Mouse (Mus musculus) kidney, embryonic 14.5 days (tissue): ENCODE measurements at regions not wholly inside any gene's neighbourhood (a gene's known extent, or its start where the extent isn't known, plus 50 kb on each side); places are given as distances from the start of the nearest gene placed in this dataset.

Experiments used
- ATAC-seq: fragments of 200-750 bp; cut with Nextera tagmentation; 2 replicates; pipeline ENCODE4 v1.8.0; 2017; ENCODE audit warnings: moderate number of reproducible peaks, mild to moderate bottlenecking, moderate TSS enrichment, moderate library complexity; ENCODE audit not compliant: low FRiP score, low TSS enrichment
- H3K27ac ChIP-seq: fragments of 300-500 bp; sonication (generic); 2 replicates; pipeline ENCODE4 v1.5.1; 2014; ENCODE audit warnings: low read depth, mild to moderate bottlenecking, low read length, moderate library complexity, mixed read lengths
- H3K27me3 ChIP-seq: fragments of 300-500 bp; sonication (generic); 2 replicates; pipeline ENCODE4 v1.6.1; 2014; ENCODE audit warnings: mild to moderate bottlenecking, low read length; ENCODE audit not compliant: control insufficient read depth, insufficient read depth
- H3K36me3 ChIP-seq: fragments of 300-500 bp; sonication (generic); 2 replicates; pipeline ENCODE4 v1.6.1; 2014; ENCODE audit warnings: low read length, mixed read lengths; ENCODE audit not compliant: control insufficient read depth, insufficient read depth
- H3K4me1 ChIP-seq: fragments of 300-500 bp; sonication (generic); 2 replicates; pipeline ENCODE4 v1.6.1; 2014; ENCODE audit warnings: low read length, mixed read lengths; ENCODE audit not compliant: control insufficient read depth, insufficient read depth
- H3K4me2 ChIP-seq: fragments of 300-500 bp; sonication (generic); replicated peaks from 2 replicates; pipeline ENCODE4 v1.6.1; 2014; ENCODE audit warnings: low read depth, mild to moderate bottlenecking, low read length
- H3K4me3 ChIP-seq: fragments of 300-500 bp; sonication (generic); 2 replicates; pipeline ENCODE4 v1.5.1; 2014; ENCODE audit warnings: mild to moderate bottlenecking, low read length
- H3K9ac ChIP-seq: fragments of 300-500 bp; sonication (generic); 2 replicates; pipeline ENCODE4 v1.6.1; 2014; ENCODE audit warnings: low read depth, mild to moderate bottlenecking, low read length, moderate library complexity
- H3K9me3 ChIP-seq: fragments of 300-500 bp; sonication (generic); 2 replicates; pipeline ENCODE4 v1.6.1; 2016; ENCODE audit warnings: low read length; ENCODE audit not compliant: control insufficient read depth
- WGBS: fragments of 180-500 bp; shearing (Covaris S2); extraction: QIAGEN DNeasy Blood & Tissue Kit; methylation state at CpG from one replicate; pipeline ENCODE4 v1.1.7; 2014; 5-methylcytosine and 5-hydroxymethylcytosine counted together

DNA sequence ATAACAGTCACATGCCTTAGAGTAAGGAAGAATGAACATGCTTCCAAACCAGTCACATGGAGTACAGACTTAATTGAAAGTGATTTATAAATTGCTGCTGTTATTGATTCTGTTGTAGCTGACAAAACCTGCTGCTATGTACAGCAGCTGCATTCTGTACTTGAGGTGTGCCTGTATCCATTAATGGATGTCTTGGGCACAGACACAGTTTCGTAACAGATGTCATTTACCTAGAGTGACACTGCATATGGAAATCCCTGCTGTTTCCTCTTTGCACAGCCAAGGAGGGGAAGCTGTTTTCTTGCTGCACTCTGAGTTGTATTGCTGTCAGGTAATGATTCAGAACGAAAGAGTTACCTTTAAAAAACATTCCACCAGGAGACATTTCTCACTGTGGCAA lies 828.9 kb upstream of the Rag2 start:
- no peaks in the 10 kb centered on the region for H3K27me3 ChIP-seq
- no peaks in the 10 kb centered on the region for H3K9me3 ChIP-seq
- no peak overlapping the region for H3K4me2 ChIP-seq
- no peak overlapping the region for H3K27ac ChIP-seq
- no peak overlapping the region for H3K9ac ChIP-seq
- no peak overlapping the region for H3K4me3 ChIP-seq
- WGBS, result 58% methylated on average over 2 of the region's 2 CpGs
- no peak for ATAC-seq
- no peaks in the 10 kb centered on the region for H3K36me3 ChIP-seq
- H3K4me1 ChIP-seq, result no peaks in the 10 kb centered on the region

GRCm38 (mm10) chr2:100796830-100797229 lies 827.7 kb upstream of the Rag2 start:
- WGBS, result 20% methylated on average over 2 of the region's 2 CpGs
- Histone ChIP-seq H3K4me1 (no peaks in the 10 kb centered on the region), H3K9me3 (peaks cover under 1% of the 10 kb centered on the region; the same call in 1 of the 2 replicates), H3K4me2 (no peak overlapping the region), H3K27me3 (no peaks in the 10 kb centered on the region), H3K27ac (no peak overlapping the region), H3K4me3 (no peak overlapping the region), H3K36me3 (no peaks in the 10 kb centered on the region), H3K9ac (no peak overlapping the region)
- peak; percentile 68 for ATAC-seq

GRCm38 (mm10) chr2:100797502-100797901 lies 827.0 kb upstream of the Rag2 start:
- WGBS, result 29% methylated on average over 1 of the region's 1 CpGs

GRCm38 (mm10) chr2:100812546-100812945 lies 812.0 kb upstream of the Rag2 start:
- ATAC-seq, result no peak
- Histone ChIP-seq H3K9ac (no peak overlapping the region), H3K36me3 (no peaks in the 10 kb centered on the region), H3K4me2 (no peak overlapping the region), H3K27me3 (no peaks in the 10 kb centered on the region), H3K27ac (no peak overlapping the region), H3K4me3 (no peak overlapping the region), H3K9me3 (no peaks in the 10 kb centered on the region), H3K4me1 (no peaks in the 10 kb centered on the region)
- WGBS, result 94% methylated on average over 2 of the region's 2 CpGs

More at GRCm38 (mm10) chr2:100797502-100797901, 827.0 kb upstream of the Rag2 start:
- Histone ChIP-seq H3K27me3 (no peaks in the 10 kb centered on the region), H3K9ac (no peak overlapping the region), H3K4me1 (no peaks in the 10 kb centered on the region), H3K4me3 (no peak overlapping the region), H3K36me3 (no peaks in the 10 kb centered on the region), H3K4me2 (no peak overlapping the region), H3K9me3 (peaks cover 3% of the 10 kb centered on the region; the same call in 1 of the 2 replicates), H3K27ac (no peak overlapping the region)
- peak; percentile 77 for ATAC-seq

DNA sequence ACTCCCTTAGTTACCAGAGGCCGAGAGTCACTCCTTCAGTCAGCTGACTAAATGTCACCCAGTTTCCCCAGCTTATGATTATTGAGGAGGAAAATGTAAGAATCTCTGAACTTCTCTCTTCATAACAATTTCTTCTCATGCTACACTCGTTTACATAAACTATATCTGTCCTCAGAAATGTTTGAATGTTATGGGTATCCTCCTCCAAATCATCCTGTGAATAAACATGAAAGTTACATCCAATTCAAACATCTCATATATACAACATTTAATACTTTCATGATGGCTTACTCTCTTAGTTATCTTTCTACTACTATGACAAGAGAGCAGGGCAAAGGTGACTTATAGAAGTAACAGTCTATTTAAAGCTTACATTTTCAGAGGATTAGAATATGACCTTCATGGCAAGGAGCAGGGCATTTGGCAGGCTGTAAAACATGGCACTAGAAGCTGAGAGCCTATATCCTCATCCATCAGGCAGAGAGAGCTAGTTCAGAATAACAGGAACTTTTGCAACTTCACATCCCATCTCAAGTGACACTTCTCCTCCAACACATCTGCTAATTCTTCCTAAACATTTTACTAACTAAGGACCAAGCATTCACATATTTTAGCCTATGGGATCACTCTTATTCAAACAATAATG lies 809.8 kb upstream of the Rag2 start:
- H3K27me3 ChIP-seq, result no peaks in the 10 kb centered on the region
- ATAC-seq, result no peak

DNA sequence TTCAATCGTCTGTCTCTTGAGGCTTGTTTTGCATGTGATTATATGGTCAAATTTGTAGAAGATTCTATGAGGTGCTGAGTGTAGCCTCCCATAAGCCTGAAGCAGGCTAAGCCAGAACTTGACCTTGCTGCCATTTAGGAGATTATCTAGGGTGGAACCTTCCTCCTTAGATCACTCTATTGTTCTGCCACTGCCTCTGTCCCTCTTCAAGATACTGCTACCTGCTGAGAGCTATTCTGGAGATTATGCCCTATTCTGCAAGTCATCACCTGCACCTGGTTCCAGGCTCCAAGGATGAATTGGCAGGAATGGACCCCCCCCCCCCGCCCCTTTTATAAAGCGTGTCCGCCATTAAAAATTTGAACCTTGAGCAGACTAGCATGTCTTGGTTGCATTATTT lies 790.5 kb upstream of the Rag2 start:
- Histone ChIP-seq H3K9me3 (no peaks in the 10 kb centered on the region), H3K27ac (no peak overlapping the region), H3K4me2 (no peak overlapping the region), H3K9ac (no peak overlapping the region), H3K36me3 (no peaks in the 10 kb centered on the region), H3K4me3 (no peak overlapping the region), H3K4me1 (no peaks in the 10 kb centered on the region), H3K27me3 (no peaks in the 10 kb centered on the region)
- no peak for ATAC-seq
- 87% methylated on average over 4 of the region's 4 CpGs for WGBS

More for the DNA sequence above, 809.8 kb upstream of the Rag2 start:
- Histone ChIP-seq H3K36me3 (no peaks in the 10 kb centered on the region), H3K4me2 (no peak overlapping the region), H3K27ac (no peak overlapping the region), H3K4me1 (no peaks in the 10 kb centered on the region), H3K9me3 (no peaks in the 10 kb centered on the region), H3K4me3 (no peak overlapping the region), H3K9ac (no peak overlapping the region)
- WGBS, result 54% methylated on average over 2 of the region's 2 CpGs

DNA sequence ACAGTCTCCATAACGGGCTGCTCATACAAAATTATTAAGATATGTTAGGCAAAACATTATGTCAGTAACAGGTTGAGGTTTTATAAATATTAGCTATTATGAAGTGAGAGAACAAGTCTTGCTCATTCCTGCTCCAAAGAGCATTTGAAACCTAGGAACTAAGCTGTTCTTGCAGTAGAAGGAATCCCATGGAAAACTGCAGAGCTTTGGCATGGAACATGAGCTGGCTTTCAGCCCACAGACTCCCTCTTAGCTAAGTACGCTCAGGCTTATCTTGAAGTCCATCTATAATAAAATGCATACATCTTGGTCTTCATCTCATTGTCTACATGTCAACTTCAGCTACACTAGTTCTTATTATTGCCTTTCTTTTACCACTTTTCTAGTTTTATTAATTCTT lies 766.7 kb upstream of the Rag2 start:
- ATAC-seq, result no peak
- Histone ChIP-seq H3K9ac (no peak overlapping the region), H3K27ac (no peak overlapping the region), H3K4me3 (no peak overlapping the region), H3K4me1 (no peaks in the 10 kb centered on the region), H3K4me2 (no peak overlapping the region), H3K27me3 (no peaks in the 10 kb centered on the region), H3K9me3 (no peaks in the 10 kb centered on the region), H3K36me3 (no peaks in the 10 kb centered on the region)
- WGBS, result 78% methylated on average over 2 of the region's 2 CpGs

GRCm38 (mm10) chr2:100865495-100865894 lies 759.0 kb upstream of the Rag2 start:
- WGBS, result 83% methylated on average over 1 of the region's 1 CpGs
- Histone ChIP-seq H3K4me1 (no peaks in the 10 kb centered on the region), H3K9ac (no peak overlapping the region), H3K4me3 (no peak overlapping the region), H3K9me3 (no peaks in the 10 kb centered on the region), H3K27ac (no peak overlapping the region), H3K27me3 (no peaks in the 10 kb centered on the region), H3K36me3 (no peaks in the 10 kb centered on the region), H3K4me2 (no peak overlapping the region)
- ATAC-seq, result no peak
